Mouse (Mus musculus) G1E (cell line): ENCODE results near the gene Dmac2.

Source experiments
- CTCF ChIP-seq: IDR thresholded peaks from 2 replicates; pipeline ENCODE4 v1.5.1; 2012; ENCODE audit warnings: low read depth, low read length, inconsistent platforms, mixed read lengths
- GATA1 ChIP-seq: IDR thresholded peaks from 2 replicates; pipeline ENCODE4 v1.6.1; 2012; ENCODE audit warnings: borderline replicate concordance, low read length, inconsistent platforms, mixed read lengths
- POLR2AphosphoS5 ChIP-seq: IDR thresholded peaks from 2 replicates; pipeline ENCODE4 v1.6.1; 2012; ENCODE audit warnings: low read depth, low read length, inconsistent platforms; ENCODE audit not compliant: insufficient replicate concordance

GRCm38 (mm10) chr7:25618865-25619721, at the start of gene Dmac2:
- no peak for TF ChIP-seq CTCF
- no peak for TF ChIP-seq POLR2AphosphoS5
- TF ChIP-seq GATA1, result no peak
